Mouse (Mus musculus): ENCODE data around the gene Tmem212. TPM values are rescaled to one million over a fixed set of nuclear protein-coding genes. Genes with fewer than 3 reads are reported as not detected.
A peak's percentile ranks its signal among the peaks of the same experiment; 100 is the strongest.

Tmem212 gene
- total RNA-seq, 2 experiments from 2014 or later = 1.1 to 1.9 TPM

DNA sequence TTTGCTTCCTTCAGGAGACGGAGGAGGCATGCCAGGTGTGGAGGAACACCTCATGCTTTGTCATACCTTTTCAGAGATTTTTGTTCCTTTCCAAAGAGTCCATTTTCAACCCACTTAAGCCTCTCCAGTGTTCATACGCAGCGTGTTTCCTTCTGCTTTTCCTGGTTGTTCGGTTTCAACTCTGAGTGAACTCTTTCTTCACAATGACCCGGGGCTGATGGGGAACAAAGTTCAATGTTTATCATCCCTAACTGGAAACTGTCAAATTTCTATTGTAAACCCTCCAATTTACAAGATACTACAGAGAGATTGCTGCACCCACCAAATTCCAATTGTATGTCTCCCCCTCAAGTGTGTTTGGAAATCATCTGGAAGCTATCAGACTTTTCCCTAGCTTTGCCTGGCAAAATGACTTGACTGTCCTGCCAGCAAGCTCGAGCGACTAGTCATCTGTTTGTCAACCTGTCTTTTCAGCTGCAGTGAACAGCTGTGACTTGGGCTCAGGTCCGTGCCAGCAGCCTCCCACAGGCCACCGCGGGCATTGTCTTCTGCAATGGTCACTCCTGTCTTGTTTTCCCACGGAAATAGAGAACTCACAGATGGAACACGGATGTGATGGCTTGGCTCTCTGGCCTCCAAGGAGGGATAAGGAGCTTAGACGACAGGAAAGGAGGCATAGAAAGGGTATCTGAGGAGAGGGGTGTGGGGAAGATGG, 3.0 kb upstream of the Tmem212 start:
- DNase-seq = peak; percentile 56
- intact Hi-C loops (cut with DNase I) = no loop called here

DNA sequence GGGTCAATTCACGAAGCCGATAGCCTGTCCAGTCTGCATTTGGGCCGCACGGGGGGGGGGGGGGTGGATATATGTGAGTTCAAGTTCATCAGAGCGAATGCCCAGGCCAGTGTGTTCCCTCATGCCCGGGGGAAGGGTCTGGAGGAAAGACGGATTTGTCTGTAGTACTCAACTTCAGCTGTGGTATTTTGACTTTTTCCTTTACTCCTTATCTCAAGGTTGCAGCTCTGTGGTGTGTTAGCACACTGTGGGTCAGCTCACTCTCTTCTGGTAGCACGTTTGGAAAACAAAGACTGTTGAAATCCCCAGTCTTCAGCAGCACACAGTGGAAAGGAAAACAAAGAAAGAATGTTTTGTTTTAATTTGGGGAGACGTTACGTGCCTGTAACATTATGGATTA, 2.0 kb upstream of the Tmem212 start:
- intact Hi-C loops (cut with DNase I) = no loop called here

DNA sequence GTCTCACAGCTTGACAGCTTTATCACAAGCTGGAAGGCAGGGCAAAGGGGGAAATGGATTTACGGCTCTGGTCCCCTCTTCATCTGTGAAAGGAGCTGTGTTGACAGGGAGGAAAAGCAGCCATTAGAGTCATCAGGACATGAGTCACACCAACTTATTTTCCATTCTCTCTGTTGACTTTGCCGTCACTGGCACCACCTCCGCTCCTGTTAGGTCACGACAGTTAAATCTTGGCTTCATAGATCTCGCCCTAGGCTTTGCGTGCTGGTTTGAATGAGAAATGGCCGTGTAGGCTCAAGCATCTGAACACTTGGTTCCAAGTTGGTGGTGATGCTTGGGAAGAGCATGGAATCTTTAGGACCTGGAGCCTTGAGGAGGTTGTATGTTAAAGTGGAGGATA, 9.6 kb downstream of the Tmem212 start:
- DNase-seq = no peak
- intact Hi-C loops (cut with DNase I) = no loop called here

More for the DNA sequence above, 2.0 kb upstream of the Tmem212 start:
- DNase-seq = no peak

DNA sequence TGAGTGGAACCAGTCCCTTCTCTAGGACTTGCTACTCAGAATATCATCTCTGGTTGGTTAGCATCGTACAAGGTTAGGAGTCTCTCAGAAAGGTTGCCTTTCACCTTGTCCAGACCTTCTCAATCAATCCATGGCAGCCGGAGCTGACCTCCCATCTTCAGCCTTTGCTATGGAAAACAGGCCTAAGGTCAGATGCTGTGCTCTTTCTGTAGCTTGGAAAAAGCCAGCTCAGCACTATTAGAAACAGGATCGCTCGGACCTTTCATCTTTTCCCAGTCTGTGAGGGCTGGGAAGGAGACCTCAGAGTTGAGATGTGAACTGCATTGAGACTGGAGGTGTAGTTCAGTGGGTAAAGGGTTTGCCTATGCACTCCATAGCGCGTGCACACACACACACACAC, 10.6 kb downstream of the Tmem212 start:
- intact Hi-C loops (cut with DNase I) = no loop called here
- no peak for DNase-seq

DNA sequence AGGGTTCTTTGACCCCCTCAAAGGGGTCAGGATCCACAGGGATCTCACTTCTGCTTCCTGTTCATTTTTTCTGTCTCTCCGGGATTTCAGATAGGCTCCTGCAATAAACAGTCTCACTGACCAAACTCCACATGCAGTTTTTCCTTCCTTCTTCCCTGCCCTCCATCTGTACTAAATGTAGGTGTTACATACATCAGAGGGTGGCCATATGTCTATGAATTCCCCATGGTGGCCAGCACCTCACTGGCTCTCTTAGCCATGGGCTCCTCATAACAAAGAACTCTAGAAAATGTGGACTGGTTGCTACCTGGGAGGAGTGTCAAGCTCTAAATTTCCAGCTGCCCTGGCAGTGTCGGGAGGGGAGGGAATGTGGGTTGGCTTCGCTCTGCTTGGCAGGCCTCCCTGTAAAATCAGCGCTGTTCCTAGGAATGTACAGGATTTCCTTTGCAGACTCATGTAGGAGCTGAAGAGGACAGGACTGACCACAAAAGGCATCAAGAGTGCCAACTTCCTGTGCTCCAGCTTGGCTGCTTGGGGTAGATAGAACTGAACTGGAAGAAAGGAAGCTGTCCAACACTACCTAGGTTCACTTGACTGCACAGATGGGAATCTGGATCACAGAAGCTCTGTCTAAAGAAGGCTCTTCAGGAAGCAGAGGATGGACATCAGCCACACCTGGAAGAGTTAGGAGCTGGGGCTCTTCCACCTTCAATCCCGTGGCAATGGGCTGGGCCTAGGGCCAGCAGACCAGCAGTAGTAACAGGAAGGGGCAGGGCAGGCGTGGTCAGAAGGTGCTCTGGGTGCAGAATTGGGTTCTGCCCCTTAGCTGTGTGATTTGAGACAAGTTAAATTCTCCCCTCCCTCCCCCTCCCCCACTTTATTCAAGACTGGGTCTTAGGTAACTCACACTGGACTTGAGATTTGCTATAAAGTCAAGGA, 14.0 kb downstream of the Tmem212 start:
- no peak for DNase-seq
- intact Hi-C loops (cut with DNase I) = no loop called here

DNA sequence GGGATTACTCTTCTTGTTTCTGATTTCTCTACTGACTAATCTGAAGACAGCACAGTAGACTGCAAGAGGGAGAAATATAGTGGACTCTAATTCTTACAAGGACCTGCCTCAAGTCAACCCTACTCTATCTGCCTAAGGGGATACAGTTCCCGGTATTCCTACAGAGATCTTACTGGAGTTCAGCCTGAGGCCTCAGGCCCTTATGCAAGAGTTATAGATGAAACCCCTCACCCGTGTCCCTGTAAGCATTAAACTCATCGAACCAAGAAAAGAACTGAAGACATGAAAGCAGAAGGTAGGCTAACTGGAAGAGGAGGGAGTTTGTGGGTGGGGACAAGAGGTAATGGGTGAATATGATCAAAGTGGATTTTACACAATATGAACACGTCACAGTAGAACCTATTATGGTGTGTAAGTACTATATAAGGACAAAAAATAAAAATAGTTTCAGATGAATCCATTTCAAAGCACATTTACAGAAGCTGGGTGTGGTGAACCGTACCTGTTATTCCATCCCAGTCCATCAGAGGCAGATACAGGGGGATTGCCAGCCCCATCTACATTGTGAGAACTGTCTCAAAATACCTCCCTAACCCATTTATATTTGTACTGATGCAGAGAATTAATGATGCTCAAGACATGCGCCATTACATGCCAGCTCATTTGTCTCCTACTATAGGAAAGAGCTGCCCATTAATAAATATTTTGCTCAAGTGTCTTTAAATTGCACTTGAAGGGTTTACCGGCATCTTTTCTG, 17.1 kb downstream of the Tmem212 start:
- no peak for DNase-seq
- intact Hi-C loops (cut with DNase I) = no loop called here

DNA sequence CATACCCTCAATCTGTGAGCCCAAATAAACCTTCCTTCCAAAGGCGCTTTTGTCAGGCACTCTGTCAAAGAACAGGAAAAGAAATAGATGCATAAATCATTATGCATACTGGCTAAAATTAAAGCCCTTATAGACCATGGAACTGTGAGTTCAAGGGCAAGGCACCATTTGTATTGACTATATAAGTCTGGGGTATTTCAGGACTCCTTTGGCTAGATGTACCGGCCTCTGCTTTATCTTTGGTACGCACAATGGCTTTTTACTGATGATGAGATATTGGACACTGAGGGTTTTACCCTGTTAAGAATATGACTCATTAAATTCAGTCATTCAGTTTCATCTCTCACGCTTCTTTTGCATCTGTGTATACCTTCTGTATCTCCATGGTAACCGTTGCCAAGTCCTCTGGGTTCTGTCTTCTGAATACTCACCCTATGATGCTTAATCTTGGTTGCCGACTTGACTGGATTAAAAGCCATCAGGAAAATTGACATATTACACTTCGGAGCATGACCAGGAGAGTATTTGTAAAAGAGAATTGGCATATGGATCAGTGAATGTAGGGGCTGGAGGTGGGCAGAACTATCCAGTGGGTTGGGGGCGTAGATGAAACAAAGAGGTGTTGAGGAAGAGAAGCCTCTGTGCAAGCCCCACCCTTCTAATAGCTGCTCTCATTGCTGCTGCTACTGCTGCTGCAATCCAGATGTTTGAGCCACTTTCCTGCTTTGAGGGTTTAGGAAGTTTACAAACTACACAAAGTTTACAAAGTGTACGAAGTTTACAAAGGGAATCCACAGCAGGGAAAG, 22.7 kb downstream of the Tmem212 start:
- no peak for DNase-seq

DNA sequence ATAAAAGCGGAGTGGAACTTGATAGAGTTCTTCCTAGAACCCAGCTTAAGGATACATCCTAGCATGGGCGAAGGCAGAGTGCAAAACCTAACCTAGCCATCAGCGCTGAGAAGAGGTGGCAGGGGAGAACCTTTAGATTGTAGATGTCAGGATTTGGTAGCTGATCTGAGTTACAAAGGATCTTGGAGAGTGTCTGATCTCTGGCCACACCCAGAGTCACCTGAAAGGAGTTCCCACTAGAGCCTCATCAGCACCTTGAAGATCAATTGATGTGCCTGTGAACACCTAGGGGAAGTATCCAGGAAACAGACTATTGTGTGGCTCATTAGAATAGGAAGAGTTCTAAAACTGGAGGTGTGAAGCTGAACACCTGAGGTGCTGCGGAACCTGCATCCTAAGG, 23.7 kb downstream of the Tmem212 start:
- intact Hi-C loops (cut with DNase I) = no loop called here
- no peak for DNase-seq

More for the DNA sequence above, 22.7 kb downstream of the Tmem212 start:
- intact Hi-C loops (cut with DNase I) = no loop called here

DNA sequence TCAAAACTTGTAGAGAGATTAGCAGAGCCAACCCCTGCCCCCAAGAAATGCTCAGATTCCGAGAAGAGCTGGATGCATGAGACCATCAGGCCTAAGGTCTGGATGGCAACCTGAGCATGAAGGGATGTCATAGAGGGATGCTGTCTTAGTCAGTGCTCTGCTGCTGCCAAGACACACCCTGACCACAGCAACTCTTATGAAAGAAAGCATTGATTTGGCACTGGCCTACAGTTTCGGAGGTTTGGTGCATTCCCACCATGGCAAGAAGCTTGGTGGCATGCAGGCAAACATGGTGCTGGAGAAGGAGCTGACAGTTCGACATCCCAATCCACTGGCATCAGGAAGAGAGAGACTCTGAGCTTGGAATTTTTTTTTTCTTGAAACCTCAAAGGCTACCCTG, 24.3 kb downstream of the Tmem212 start:
- intact Hi-C loops (cut with DNase I) = no loop called here
- no peak for DNase-seq

DNA sequence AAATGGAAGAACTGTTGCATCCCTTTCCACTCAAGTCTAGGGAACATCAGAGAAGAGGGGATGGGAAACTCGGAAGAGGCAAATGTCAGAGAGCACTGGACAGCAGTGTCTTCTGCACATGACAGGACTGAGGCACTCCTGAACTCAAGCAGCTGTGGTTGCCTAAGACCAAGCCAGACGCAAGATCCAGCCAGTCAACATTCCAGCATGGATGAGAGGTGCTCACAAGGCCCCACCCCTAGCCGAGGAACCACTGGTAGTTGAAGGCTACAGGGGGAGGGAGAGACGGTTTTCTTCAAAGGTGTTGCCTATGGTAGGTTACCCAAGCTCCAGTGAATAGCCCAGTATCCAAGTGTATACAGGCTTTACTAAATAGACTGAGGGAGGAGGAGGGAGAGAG, 24.8 kb downstream of the Tmem212 start:
- intact Hi-C loops (cut with DNase I) = no loop called here

DNA sequence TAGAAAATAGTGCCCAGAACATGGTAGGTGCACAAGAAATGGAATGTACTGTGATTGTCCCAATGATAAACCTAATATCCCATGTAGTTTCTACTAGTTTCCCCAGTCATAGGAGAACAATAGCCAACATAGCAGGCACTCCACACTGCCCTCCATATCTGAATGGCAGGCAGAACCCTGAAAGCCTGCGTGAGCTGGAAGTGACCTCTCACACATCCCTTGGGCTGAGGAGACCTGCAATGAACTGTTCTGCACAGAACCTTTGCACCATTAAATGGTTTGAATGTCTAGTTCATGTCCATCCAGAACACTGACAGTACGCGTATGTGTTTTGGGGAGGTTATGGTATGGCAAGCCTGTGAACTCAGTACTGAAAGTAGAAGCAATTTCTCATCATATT, 27.5 kb downstream of the Tmem212 start:
- intact Hi-C loops (cut with DNase I) = loop anchor here (10.0 kb wide), 2 partner anchors 154 to 294 kb away; partner anchors contain the start of gene Fndc3b
- no peak for DNase-seq

More for the DNA sequence above, 24.8 kb downstream of the Tmem212 start:
- DNase-seq = no peak

DNA sequence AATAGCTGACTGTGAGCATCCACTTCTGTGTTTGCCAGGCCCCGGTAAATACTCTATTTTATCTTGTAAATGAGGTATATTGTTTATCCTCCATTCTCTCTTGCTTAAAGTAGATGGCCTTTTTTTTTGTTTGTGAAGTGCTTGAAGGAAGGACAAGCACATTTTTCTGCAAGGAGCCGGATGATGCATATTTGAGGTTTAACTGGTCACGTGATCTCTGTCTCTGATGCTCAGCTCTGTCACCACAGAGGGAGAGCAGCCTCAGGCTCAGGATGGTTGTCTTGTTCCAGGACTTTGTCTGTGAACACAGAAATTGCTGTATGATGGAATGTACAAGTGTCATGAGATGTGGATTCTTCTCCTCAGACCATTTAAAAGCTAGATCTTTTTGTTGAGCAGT, 28.4 kb downstream of the Tmem212 start:
- intact Hi-C loops (cut with DNase I) = loop anchor here (10.0 kb wide), 2 partner anchors 153 to 293 kb away; partner anchors contain the start of gene Fndc3b
- no peak for DNase-seq

DNA sequence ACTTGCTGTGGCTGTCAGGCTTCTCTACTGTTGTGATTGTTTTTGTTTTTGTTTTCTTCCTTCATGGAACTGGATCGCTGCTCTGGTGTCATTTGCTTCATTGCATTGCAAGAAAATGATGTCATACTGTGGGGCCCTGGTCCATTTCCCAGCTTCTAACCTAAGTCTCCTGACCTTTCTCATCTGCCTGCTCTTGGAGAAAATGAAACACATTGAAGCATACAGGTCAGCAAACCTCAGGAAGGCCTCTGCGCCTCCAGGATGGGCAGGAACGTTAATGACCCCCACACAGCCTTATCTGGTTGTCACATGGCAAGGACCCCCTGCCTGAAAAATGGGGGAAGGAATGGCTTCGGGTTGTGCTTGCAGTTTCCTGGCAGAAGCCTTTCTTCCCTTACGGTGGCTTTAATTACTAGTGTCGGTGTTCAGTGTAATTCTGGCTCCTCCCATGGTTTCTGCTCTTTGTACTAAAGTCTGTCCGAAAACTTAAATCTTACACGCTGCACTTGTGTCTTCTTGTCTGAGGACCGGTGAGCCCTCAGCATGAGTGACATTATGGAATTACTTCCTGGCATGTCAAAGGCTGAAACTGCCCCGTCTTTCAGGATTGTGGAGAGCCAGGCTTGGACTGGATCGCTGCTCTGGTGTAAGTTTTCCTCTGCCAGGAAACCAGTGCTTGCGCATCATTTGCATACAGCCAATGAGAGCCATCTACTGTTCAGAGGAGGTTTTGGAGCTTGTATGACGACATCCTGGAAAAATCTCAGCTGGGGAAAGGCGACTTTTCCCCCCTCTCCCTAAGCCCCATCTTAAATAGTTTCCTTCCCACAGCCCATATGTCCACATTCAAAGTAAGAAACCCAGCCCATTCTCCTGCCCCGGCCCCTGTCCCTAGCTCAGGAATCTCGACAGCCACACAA, 33.1 kb downstream of the Tmem212 start:
- intact Hi-C loops (cut with DNase I) = loop anchor here (10.0 kb wide), 2 partner anchors 148 to 288 kb away; partner anchors contain the start of gene Fndc3b

DNA sequence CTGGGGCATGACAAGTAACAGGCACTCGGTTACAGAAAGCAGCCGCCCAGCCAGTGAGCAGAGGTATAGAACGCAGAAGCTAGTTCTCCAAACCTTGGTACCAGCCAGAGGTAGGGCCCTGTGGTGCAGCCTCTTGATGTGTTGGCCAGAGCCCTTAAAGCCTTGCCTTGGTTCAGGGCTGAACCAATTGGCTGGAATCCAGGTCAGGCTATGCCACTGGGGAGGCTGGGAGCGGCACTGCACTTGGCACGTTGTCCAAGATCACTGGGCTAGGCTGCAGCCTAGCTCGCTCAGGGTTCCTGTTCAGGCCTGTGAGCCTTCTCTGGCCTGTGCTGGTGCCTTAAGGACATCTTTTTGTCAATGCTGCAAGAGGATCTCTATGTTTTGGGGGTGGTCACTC, 34.6 kb downstream of the Tmem212 start:
- DNase-seq = peak; percentile 77
- intact Hi-C loops (cut with DNase I) = loop anchor here (10.0 kb wide), 2 partner anchors 147 to 287 kb away; partner anchors contain the start of gene Fndc3b

More for the DNA sequence above, 33.1 kb downstream of the Tmem212 start:
- peak; percentile 48 for DNase-seq

DNA sequence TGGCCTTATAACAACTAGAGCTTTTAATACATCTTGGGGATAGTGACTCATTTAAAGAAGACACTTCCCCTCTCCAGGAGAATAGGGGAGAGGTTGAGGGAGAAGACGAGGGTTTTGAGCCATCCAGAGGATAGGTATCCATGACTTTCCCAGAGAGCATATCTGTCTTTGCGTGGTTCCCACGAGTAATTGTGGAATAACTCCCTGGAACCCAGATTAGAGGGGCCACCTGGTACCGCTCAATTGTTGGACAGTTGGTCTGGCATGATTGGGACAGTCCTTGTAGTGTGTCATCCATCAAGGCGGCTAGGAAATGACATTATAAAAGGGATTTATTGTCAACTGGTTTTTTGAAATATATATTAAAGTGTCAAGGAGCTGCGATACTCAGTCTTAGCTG, 35.1 kb downstream of the Tmem212 start:
- intact Hi-C loops (cut with DNase I) = loop anchor here (10.0 kb wide), 2 partner anchors 146 to 286 kb away; partner anchors contain the start of gene Fndc3b
- no peak for DNase-seq

DNA sequence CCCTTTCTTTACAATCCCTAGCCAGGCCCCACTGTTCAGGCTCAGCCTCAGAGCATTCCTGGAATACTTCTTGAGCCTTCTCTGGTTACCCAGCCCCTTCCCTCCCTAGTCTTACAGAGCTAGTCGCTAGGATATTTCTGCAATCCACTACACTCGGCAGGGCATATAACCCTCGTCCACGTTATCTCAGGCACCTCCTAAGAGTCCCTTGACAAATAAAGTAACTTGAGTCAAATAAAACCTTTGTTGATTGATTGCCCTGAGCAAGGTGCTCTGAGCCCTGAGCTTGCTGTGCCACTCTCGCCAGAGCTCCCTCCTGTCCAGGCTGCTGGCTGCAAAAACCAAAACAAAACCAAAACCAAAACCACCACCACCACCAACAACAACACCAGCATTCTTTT, 37.0 kb downstream of the Tmem212 start:
- intact Hi-C loops (cut with DNase I) = no loop called here
- DNase-seq = no peak

DNA sequence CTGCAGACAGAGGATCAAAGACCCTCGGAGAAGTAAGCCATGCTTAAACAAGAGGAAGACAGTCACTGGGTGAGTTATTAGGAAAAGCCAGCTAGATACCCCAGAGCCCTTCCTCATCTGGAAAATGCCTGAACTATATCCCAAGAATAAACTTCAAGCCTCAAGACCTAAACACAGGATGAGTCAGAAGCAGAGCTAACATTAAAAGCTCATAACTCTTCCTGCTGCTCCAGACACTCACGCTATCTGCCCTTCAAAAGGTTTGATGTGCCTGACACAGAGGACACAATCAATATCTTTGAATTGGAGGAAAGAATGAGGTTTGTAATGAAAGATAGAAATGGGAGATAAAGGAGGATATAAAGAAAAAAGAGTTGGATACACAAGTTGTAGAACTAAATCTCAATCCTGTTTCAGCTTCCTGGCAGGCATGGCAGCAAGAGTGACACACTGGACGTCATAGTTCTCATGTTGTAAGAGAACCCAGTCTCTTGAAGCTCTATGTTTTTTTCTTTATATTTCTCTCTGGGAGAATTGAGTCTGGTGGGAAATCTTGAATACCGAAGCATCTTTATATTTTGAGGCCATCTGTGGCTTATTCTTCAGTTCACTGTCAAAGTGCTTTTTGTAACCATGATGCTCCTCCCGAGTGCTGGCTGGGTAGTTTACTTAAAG, 37.6 kb downstream of the Tmem212 start:
- DNase-seq = no peak
- intact Hi-C loops (cut with DNase I) = no loop called here

DNA sequence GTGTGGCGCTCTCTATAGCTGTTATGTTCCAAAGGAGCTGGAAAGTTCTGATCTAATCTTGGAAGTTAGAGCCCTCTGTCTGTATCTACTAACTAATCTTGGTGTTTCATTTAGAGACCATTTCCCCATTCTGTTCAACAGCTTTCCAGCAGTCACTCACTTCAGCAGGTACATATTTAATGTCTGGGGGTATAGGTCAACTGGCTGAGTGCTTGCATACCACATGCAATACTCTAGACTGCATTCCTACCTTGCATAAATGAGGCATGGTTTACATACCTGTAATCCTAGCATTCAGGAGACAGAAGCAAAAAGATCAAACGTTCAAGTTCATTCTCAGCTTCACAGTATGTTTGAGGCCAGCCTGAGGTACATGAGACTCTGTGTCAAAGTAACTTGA, 39.9 kb downstream of the Tmem212 start:
- intact Hi-C loops (cut with DNase I) = no loop called here
- no peak for DNase-seq

Measured in left cerebral cortex, postnatal 4 days (tissue).